Mouse (Mus musculus) testis, adult 2 months (tissue): ENCODE data around the gene Hsf4. TPM values are rescaled to one million over a fixed set of nuclear protein-coding genes. Genes with fewer than 3 reads are reported as not detected.
"Not testable (repeated sequence)": the region's sequence is repeated elsewhere in the genome, so short reads cannot be mapped to it uniquely, and the experiment has no call there.

Experiments
- H3K27ac ChIP-seq: fragments of 200-500 bp; 2 replicates; pipeline ENCODE4 v1.5.1; 2012; ENCODE audit warnings: low read depth, low read length; ENCODE audit not compliant: control insufficient read depth, insufficient read depth
- H3K27me3 ChIP-seq: fragments of 200-500 bp; 2 replicates; pipeline ENCODE4 v1.6.1; 2012; ENCODE audit warnings: mild to moderate bottlenecking, low read length, moderate library complexity; ENCODE audit not compliant: control insufficient read depth, insufficient read depth
- H3K36me3 ChIP-seq: fragments of 200-500 bp; 2 replicates; pipeline ENCODE4 v1.6.1; 2012; ENCODE audit warnings: mild to moderate bottlenecking, low read length; ENCODE audit not compliant: control insufficient read depth, insufficient read depth
- H3K4me1 ChIP-seq: fragments of 200-500 bp; 2 replicates; pipeline ENCODE4 v1.6.1; 2012; ENCODE audit warnings: low read length; ENCODE audit not compliant: control insufficient read depth, insufficient read depth
- H3K4me3 ChIP-seq: fragments of 200-500 bp; 2 replicates; pipeline ENCODE4 v1.5.1; 2012; ENCODE audit warnings: low read depth, mild to moderate bottlenecking, low read length, moderate library complexity, mixed read lengths; ENCODE audit not compliant: control insufficient read depth
- CTCF ChIP-seq: fragments of 200-500 bp; IDR thresholded peaks from 2 replicates; pipeline ENCODE4 v1.5.1; 2012; ENCODE audit warnings: low read depth, mild to moderate bottlenecking, inconsistent platforms, low read length, moderate library complexity; ENCODE audit not compliant: control insufficient read depth, insufficient read depth, insufficient replicate concordance
- POLR2A ChIP-seq: fragments of 200-500 bp; IDR thresholded peaks from 2 replicates; pipeline ENCODE4 v1.6.1; 2012; ENCODE audit warnings: low read depth, mild to moderate bottlenecking, inconsistent platforms, low read length, moderate library complexity; ENCODE audit not compliant: control insufficient read depth
- polyA plus RNA-seq: library from polyadenylated mRNA; depleted of rRNA; stranded (reverse); fragments of >200 nt; gene quantifications from 2 replicates; pipeline ENCODE4 v1.2.3, GENCODE M21; 2012; rRNA removed

Hsf4 gene
- 0.09 and 0.20 TPM in 2 replicates for polyA plus RNA-seq

GRCm38 (mm10) chr8:105269461-105269947 is at the start of gene Hsf4:
Hsf4 (plus strand) TSS chr8:105269801.
- Histone ChIP-seq H3K27me3 (no peaks in the 10 kb centered on the region), H3K36me3 (no peaks in the 10 kb centered on the region), H3K4me1 (peaks cover 30% of the 10 kb centered on the region), H3K27ac (no peak within 1 kb of the TSS), H3K4me3 (peak within 1 kb of the TSS; percentile 49)
- no peak for TF ChIP-seq POLR2A
- TF ChIP-seq CTCF, result no peak

- Histone ChIP-seq H3K27ac (no peak overlapping the region), H3K4me3 (no peak overlapping the region), H3K4me1 (peaks cover 6% of the 10 kb centered on the region), H3K36me3 (no peaks in the 10 kb centered on the region), H3K27me3 (no peaks in the 10 kb centered on the region)
- TF ChIP-seq CTCF (no peak), POLR2A (no peak)
These were observed 45.8 kb upstream of the Hsf4 start for GRCm38 (mm10) chr8:105223850-105224249.

GRCm38 (mm10) chr8:105224413-105225271 is 45.0 kb upstream of the Hsf4 start, which contains the start of gene D230025D16Rik:
D230025D16Rik (plus strand) TSS chr8:105225145.
- no peaks in the 10 kb centered on the region for H3K27me3 ChIP-seq
- peak within 1 kb of the TSS; percentile 82 for H3K4me3 ChIP-seq

GRCm38 (mm10) chr8:105225272-105225593 is 44.4 kb upstream of the Hsf4 start:
- H3K36me3 ChIP-seq, result no peaks in the 10 kb centered on the region
- H3K27ac ChIP-seq, result peak overlapping the region; percentile 45
- H3K27me3 ChIP-seq, result no peaks in the 10 kb centered on the region
- peaks cover 6% of the 10 kb centered on the region for H3K4me1 ChIP-seq
- H3K4me3 ChIP-seq, result peak overlapping the region; percentile 82
- TF ChIP-seq CTCF, result no peak
- TF ChIP-seq POLR2A, result no peak

More at GRCm38 (mm10) chr8:105224413-105225271, 45.0 kb upstream of the Hsf4 start, which contains the start of gene D230025D16Rik:
- TF ChIP-seq CTCF (no peak), POLR2A (peak; percentile 89)
- no peaks in the 10 kb centered on the region for H3K36me3 ChIP-seq
- peak within 1 kb of the TSS; percentile 79 for H3K27ac ChIP-seq
- peaks cover 6% of the 10 kb centered on the region for H3K4me1 ChIP-seq

GRCm38 (mm10) chr8:105225917-105226316 is 43.7 kb upstream of the Hsf4 start:
- no peak overlapping the region; the same call in 1 of the 2 replicates for H3K4me3 ChIP-seq
- peaks cover 6% of the 10 kb centered on the region for H3K4me1 ChIP-seq
- no peaks in the 10 kb centered on the region for H3K27me3 ChIP-seq
- no peaks in the 10 kb centered on the region for H3K36me3 ChIP-seq
- TF ChIP-seq POLR2A (no peak), CTCF (no peak)
- H3K27ac ChIP-seq, result no peak overlapping the region

GRCm38 (mm10) chr8:105231503-105232320 is 37.9 kb upstream of the Hsf4 start:
- Histone ChIP-seq H3K4me3 (no peak overlapping the region), H3K36me3 (peaks cover 2% of the 10 kb centered on the region), H3K27ac (no peak overlapping the region), H3K27me3 (no peaks in the 10 kb centered on the region), H3K4me1 (no peaks in the 10 kb centered on the region)
- TF ChIP-seq POLR2A, result no peak
- no peak for TF ChIP-seq CTCF

GRCm38 (mm10) chr8:105232321-105232693 is 37.3 kb upstream of the Hsf4 start:
- not testable (repeated sequence) for H3K27ac ChIP-seq, H3K36me3 ChIP-seq, H3K4me3 ChIP-seq, H3K4me1 ChIP-seq, H3K27me3 ChIP-seq
